Mouse (Mus musculus): ENCODE data around the gene Treh.

The Treh gene

DNA sequence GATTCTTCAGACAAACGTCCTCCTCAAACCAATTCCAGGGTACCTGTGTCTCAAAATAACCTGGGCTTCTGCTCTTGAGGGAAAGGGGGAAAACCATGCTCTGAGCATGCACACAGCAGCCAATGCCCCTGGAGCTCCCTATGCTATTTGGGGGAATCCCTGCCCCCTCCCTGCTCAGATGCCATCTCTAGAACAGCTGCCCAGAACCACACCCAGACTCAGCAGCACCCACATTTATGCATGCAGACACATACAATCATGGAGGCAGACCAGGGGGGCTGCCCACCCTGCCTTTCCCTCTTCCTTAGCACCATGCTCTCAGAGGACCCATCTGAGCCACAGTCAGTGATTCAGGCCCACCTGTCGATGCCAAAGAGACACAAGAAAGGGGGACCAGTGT lies 40.5 kb downstream of the Treh start:
- no peak for DNase-seq (ENCODE audit: extremely low read depth, insufficient read length, low spot score)

DNA sequence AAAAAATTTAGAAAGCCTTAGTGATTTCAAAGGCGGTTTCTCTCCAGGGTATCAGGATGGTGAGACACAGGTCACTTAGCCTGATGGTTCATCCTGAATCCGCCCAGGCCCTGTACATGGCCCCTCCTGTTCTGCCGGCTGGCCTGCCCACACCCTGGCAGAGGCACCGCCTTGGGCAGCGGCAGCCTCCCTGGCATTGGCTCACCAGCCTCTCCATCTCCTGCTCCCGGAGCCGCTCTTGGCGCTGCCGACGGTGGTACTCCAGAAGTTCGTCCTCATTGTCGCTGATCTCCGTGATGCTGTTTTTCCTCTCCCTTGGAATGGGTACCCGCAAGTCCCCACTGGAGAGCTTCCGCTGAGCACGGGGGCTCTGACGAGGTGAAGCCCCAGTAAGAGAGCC lies 42.1 kb downstream of the Treh start:
- DNase-seq (ENCODE audit: extremely low read depth, insufficient read length, low spot score), result no peak

- no peak for DNase-seq (ENCODE audit: extremely low read depth, insufficient read length, low spot score)
Measured at GRCm38 (mm10) chr9:44715705-44716362, 42.8 kb downstream of the Treh start.

DNA sequence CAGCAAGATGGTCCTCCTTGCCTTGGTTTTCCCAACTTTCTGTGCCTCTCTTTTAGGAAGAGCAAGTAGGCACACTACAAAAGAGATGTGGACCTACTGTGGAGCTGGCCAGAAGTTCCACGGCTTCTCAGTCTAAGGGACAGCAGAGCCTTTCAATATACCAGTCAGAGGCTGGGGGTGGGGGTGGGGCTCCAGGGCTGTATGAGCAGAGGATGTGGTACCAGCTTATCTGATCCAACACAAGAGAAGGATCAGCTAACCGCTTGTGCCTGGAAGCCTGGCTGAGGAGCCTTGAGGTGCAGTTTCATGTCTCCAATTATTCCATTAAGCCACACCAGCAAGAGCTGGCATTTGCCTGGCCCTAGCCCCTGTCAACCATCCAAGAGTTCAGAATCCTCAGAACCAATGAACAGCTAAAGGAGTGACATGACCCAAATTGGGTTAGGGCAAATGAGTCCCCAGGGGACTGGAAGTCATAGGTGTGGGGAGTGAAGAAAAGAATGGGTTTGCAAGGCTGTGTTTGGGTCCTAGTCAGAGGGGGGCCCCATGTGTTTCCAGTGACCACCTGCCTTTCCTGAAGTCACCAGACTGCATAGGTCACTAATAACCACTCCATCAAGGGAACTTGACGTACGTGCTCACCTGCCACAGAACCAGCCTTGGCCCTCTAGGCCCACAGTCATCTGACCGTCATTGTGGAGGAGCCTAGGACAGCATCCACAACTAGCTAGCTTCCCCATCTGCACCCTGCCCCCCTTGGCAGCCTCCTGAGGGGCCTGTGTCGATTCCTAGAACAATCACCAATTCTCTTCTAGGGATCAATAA lies 44.2 kb downstream of the Treh start:
- no peak for DNase-seq (ENCODE audit: extremely low read depth, insufficient read length, low spot score)

DNA sequence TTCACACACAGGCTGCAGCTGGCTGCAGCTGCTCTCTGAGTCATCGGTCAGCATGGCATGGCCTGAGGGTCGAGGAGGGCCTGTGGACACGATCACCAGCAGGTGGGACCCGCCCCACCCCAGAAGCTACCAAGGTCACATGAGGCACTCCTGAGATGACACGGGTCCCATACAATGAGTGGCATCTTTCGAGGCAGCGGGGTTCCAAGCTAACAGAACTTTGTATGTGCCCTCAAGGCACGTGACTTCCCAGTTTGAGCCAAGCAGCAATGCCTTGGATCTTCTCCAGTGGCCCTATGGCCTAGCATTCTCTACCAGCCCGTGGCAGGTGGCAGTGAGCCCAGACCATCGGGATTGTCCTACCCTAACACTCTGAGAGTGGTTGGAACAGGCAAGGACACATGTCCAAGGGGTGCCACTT lies 44.8 kb downstream of the Treh start:
- peak; percentile 65 for DNase-seq (ENCODE audit: extremely low read depth, insufficient read length, low spot score)

- DNase-seq (ENCODE audit: extremely low read depth, insufficient read length, low spot score), result no peak
Measured at GRCm38 (mm10) chr9:44718937-44719631, 46.1 kb downstream of the Treh start.

- DNase-seq (ENCODE audit: extremely low read depth, insufficient read length, low spot score), result no peak
Measured at GRCm38 (mm10) chr9:44719632-44720357, 46.8 kb downstream of the Treh start.

DNA sequence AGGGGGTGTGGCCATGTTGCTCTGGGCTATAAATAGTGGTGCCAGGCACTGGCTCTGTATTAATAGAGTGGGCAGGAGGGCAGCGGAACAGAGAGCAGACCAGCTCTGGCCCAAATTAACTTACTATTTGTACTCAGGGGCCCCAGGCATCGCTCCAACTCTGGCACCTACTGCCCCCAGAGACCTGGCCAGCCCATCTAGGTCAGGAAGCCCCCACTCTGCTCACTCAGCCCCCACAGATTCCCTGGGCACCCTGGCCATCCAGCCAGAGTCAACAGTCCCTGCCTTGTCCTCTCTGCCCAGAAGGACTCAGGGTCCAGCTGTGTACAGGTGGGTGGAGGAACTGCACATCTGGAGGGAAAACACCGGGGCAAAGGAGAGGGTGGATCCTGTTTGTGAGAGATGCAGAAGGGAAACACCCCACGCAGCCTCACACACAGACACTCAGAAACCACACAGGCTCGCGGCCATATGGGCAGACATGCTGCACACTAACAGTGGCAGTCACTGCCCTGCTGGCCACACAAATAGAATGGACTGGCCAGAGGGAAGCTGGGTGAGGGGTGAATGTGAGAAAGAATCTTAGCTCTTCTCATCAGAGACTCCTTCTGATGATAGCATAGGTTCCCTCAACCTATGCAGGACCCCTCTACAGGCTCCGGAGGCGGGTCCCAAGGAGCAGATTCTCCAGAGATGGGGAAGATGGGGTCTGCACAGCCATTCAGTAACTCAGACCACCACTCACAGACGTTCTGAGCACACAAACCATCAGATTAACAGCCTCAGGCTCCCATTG lies 47.5 kb downstream of the Treh start:
- DNase-seq (ENCODE audit: extremely low read depth, insufficient read length, low spot score), result no peak

DNA sequence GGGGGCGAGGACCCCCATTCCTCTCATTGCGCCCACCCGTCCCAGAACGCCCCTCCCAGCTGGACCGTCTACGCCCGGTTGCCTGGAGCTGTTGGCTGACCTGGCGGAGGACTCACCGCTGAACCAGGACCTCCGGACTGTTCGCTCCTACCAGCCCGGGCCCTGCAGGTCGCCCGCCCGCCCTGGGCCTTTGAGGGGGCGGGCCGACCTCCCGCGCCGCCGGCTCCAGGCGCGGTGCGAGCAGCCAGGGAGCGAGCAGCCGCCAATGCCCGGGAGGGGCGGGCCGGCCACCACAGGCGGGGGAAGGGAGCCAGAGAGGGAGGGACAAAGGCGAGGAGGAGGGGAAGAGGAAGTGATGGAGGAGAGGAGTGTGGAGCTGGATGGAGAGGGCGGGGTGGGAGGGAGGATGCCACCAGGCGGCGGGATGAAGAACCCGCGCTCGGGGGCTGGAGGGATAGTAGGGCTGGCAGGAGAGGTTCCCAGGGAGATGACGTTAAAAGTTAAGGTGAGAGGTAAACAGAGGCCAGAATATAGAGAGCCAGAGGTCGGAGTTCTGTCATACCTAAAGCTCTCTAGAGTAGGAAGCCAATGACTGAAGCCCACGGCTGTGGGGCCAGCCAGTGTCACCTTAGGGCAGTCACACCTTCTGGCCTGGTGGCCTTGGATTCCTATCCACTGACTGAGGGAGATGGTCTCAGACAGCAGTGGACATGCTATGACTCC lies 48.3 kb downstream of the Treh start:
- DNase-seq (ENCODE audit: extremely low read depth, insufficient read length, low spot score), result peak; percentile 88

DNA sequence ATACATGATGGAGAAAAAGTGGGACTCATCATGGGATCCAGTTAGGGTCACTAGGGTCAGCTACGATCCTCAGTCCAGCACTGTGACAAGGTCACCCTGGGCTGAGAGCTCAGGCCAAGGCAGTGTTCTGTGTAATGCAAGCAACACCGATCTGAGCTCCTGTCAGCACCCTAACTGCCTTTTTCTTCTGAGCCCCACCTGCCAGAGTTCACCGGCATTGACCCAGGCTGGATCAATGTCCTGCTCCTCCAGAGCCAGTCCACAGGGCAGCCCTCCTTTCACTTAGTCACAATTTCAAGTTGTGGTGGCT lies 48.8 kb downstream of the Treh start:
- no peak for DNase-seq (ENCODE audit: extremely low read depth, insufficient read length, low spot score)

DNA sequence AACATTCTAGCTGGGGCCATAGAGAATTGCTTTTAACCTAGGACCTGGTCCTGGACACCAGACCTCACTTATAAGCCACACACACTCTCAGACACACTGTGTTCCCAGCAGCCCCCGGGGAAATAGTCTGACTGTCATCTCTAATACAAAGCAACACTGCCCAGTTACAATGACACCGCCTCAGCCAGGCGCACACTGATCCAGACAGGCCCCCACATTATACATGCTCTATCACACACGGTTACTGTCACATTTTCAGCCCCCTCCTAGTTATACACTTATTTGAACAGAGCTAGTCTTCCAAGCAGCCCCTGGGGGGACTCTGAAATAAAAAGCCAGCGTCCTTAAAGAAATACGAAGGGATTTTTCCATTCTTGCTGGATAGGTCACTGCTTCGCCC lies 49.5 kb downstream of the Treh start:
- DNase-seq (ENCODE audit: extremely low read depth, insufficient read length, low spot score), result no peak

- no peak for DNase-seq (ENCODE audit: extremely low read depth, insufficient read length, low spot score)
Measured at GRCm38 (mm10) chr9:44723008-44723407, 50.0 kb downstream of the Treh start.

DNA sequence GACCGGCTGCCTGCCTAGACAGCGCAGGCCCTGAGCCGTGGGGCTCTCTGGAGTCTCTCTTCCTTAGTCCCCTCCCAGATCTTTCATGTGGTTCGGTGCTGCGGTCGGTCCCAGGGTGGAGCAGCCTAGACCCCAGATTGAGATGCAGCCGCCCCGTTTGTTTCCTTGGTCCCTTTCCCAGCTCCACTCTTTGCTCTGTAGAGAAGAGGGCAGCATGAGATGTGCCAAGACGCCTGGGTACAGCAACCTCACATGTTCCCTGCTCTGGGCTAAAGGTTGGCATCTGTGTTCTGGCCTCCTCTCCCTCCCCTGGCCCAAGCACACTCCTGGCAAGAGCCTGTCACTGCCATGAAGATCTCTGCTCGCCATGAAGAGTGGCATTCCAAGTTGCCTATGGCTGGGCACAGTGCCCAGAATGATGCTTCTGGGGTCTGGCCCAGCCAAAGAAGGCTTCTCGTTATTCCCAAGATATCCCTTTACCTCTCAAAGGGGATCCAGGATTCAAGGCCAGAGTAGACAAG lies 50.5 kb downstream of the Treh start:
- no peak for DNase-seq (ENCODE audit: extremely low read depth, insufficient read length, low spot score)

DNA sequence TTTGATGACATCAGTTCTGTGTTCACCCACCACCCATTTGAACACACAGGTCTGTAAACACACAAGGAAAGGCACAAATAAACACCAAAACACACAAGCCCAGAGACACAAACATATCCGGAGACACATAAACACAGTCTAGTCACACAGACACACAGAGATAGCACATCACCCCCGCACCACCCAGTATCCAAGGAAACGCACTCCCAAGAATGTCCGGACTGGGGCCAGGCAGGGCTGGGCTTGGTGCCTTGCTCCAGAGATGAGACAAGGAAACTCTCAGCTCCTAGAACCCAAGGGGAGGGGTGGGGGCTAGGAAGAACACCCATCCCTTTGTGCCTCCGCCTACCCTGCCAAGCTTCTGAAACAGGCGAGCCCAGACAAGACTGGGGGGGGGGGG lies 51.2 kb downstream of the Treh start:
- no peak for DNase-seq (ENCODE audit: extremely low read depth, insufficient read length, low spot score)

GRCm38 (mm10) chr9:44724665-44725064 lies 51.6 kb downstream of the Treh start:
- DNase-seq (ENCODE audit: extremely low read depth, insufficient read length, low spot score), result no peak

DNA sequence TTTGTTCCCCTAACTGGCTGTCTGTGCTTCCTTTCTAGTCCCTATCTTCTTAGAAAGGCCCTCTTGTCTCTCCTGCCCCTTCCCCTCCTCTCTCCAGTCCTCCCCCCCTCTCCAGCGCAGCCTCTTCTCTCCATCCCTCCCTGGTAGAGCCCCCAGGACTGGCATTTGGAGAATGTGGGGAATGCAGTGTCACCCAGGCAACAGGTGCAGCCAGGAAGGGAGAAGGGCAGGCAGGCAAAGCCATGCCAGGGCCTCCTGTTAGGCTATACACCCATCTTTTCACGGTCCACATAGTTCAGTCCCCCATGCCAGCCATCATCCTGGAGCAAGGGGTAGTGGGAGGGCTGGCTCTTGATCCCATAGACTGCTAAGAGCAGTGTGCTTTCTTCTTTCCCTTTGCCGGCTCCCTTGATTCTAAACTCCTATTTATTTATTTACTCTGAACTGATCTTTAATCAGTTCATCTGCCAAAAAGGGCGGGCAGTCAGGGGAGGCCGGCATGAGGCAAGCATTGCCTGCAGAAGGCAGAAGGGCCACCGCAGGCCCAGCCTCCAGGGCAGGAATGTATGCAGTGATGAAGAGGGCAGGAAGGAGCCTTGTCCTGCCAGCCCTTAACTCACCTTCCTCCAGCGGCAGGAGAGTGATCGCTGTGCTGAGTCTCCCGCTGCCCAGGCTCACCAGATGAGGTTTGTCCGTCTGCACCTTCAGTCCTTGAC lies 53.6 kb downstream of the Treh start:
- no peak for DNase-seq (ENCODE audit: extremely low read depth, insufficient read length, low spot score)

- DNase-seq (ENCODE audit: extremely low read depth, insufficient read length, low spot score), result no peak
Measured at GRCm38 (mm10) chr9:44727441-44727840, 54.4 kb downstream of the Treh start.

DNA sequence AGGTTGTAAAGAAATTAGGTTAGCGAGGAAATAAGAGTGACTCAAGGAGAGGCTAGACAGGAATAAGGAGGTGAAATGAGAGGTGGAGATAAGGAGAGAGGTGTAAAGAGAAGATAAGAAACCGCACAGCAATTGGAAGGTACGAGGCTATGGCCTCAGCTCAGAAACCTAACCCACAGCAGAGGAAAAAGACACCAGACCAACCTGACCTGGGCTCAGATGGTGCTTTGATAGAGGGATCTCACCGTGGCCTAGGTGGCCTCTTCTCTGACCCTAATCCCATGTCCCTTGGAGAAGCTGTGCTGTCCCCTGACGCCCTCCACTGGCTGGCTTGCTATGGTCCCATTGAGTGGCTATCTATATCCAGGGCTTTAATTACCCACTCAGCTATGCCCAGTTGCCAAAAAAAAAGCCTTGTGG lies 59.1 kb downstream of the Treh start:
- DNase-seq (ENCODE audit: extremely low read depth, insufficient read length, low spot score), result no peak

Data from 3134 (cell line).